Comparison of ENCODE assay signal across 19 mouse cellular contexts in genomic region chr1:161781594-161781993, GRCm38 (mm10). TPM values are rescaled to one million over a fixed set of nuclear protein-coding genes. Genes with fewer than 3 reads are reported as not detected.
"Had no signal": no experiment of that assay in that cellular context is flagged by ENCODE, and none has a peak within 500 bp of the region (broad histone marks: within the 10 kb centered on the region; RNA-seq: fewer than 3 reads in every experiment).

No protein-coding gene starts in this region.

- H3K27ac ChIP-seq: neural tube, embryonic 12.5 days; neural tube, embryonic 13.5 days; neural tube, embryonic 15.5 days; stomach, embryonic 15.5 days; stomach, postnatal 0 days had no signal

- H3K9ac ChIP-seq: neural tube, embryonic 12.5 days; neural tube, embryonic 13.5 days; neural tube, embryonic 15.5 days; stomach, embryonic 15.5 days had no signal

- H3K9me3 ChIP-seq: neural tube, embryonic 12.5 days; neural tube, embryonic 13.5 days; neural tube, embryonic 15.5 days; stomach, embryonic 15.5 days had no signal

- H3K27me3 ChIP-seq: neural tube, embryonic 12.5 days; neural tube, embryonic 13.5 days; neural tube, embryonic 15.5 days; stomach, embryonic 15.5 days had no signal

- H3K4me1 ChIP-seq: neural tube, embryonic 12.5 days; neural tube, embryonic 13.5 days; neural tube, embryonic 15.5 days; stomach, embryonic 15.5 days had no signal

- H3K4me2 ChIP-seq: neural tube, embryonic 12.5 days; neural tube, embryonic 13.5 days; neural tube, embryonic 15.5 days; stomach, embryonic 15.5 days had no signal

- H3K36me3 ChIP-seq: neural tube, embryonic 12.5 days; neural tube, embryonic 13.5 days; neural tube, embryonic 15.5 days; stomach, embryonic 15.5 days had no signal

- DNase-seq: retina, postnatal 1 day; right cerebral cortex, adult 18-20 months; right cerebral cortex, postnatal 14 days; right cerebral cortex, postnatal 25 days; right cerebral cortex, postnatal 4 days; spleen, adult 18-20 months; thymus, adult 18-20 months; thymus, adult 2 months; thymus, postnatal 14 days; thymus, postnatal 25 days; thymus, postnatal 36 days; thymus, postnatal 4 days had no signal

- H3K4me3 ChIP-seq: neural tube, embryonic 12.5 days; neural tube, embryonic 13.5 days; neural tube, embryonic 15.5 days; stomach, embryonic 15.5 days had no signal

RNA-seq across cellular contexts. Expression of gene Fasl, which starts 6.7 kb away (rescaled TPM):
- polyA plus RNA-seq: stomach, embryonic 14.5 days; stomach, embryonic 15.5 days; stomach, embryonic 16.5 days; stomach, postnatal 0 days had no signal
